Mouse (Mus musculus): ENCODE measurements around the gene Gstt4.
"Not testable (repeated sequence)": the region's sequence is repeated elsewhere in the genome, so short reads cannot be mapped to it uniquely, and the experiment has no call there.

The Gstt4 gene

DNA sequence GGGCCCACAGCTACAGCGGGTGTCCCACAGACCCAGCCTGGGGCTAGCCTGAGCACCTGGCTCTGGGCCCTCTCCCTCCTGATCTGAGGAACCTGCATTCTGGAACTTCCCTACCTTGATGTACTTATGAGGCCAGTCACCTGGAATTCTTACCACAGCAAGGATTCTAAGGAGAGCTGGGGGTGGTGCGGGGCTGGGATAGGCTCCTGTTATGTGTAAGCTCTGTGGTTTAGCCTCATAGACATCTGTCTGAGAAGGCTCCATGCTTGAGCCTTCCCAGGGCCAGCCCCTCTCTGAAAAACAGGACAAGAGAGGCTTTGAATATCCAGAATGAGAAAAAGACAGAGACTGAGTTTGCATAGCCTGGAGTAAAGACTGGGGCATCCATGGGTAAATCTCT is at the start of gene Gstt4:
TSS of gene Gstt4 (minus strand) at position 101 of the 400 bp plus-strand sequence.
- no peak for DNase-seq (ENCODE audit: low spot score)

- DNase-seq (ENCODE audit: low spot score) = no peak
Measured at GRCm38 (mm10) chr10:75861587-75861986, 39.2 kb upstream of the Gstt4 start.

DNA sequence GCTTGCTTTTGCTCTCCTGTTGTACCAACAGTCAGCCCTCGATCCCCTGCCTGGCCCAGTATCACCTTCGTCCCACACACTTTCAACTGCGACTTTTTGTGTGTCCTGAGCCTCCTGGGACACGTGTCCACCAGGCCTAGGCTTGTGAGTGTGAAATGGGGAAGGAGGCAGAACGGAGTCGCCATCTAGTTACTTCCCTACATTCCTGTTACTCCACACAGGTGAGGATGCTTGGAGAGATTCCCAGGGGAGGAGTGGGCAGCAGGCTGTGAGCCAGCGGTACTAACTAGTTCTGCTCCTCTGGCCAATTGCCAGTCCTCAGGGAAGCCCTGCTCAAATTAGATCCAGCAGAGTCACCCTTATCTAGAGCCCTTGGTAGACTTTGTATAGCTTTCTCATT is 38.4 kb upstream of the Gstt4 start:
- DNase-seq (ENCODE audit: low spot score) = no peak

- DNase-seq (ENCODE audit: low spot score) = peak; percentile 81
Measured at GRCm38 (mm10) chr10:75859786-75860470, 37.6 kb upstream of the Gstt4 start, which contains the start of gene Mif. TSS of gene Mif (minus strand) at chr10:75860240.

DNA sequence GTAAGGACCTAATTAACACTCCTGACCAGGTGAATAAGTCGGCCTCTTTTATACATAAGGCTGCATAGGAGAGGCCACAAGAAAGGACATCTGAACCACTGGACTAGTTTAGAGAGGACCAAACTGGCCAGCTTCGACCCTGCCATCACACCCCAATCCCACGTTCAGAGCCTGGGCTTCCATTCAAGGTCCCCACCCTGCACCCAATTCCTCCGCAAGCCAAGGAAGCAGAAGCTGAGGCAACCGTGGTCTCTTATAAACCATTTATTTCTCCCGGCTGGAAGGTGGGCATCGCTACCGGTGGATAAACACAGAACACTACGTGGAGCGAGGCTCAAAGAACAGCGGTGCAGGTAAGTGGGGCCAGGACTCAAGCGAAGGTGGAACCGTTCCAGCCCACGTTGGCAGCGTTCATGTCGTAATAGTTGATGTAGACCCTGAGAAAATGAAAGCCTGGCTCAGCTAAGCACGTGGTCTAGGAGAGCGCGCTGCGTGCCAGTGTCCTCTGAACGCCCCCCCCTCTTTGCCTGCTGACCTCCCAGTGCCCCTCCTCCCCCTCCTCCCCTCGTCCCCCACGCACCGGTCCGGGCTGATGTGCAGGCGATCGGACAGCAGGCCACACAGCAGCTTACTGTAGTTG is 36.9 kb upstream of the Gstt4 start:
- no peak for DNase-seq (ENCODE audit: low spot score)

- no peak for DNase-seq (ENCODE audit: low spot score)
Measured at GRCm38 (mm10) chr10:75857598-75857997, 35.3 kb upstream of the Gstt4 start.

DNA sequence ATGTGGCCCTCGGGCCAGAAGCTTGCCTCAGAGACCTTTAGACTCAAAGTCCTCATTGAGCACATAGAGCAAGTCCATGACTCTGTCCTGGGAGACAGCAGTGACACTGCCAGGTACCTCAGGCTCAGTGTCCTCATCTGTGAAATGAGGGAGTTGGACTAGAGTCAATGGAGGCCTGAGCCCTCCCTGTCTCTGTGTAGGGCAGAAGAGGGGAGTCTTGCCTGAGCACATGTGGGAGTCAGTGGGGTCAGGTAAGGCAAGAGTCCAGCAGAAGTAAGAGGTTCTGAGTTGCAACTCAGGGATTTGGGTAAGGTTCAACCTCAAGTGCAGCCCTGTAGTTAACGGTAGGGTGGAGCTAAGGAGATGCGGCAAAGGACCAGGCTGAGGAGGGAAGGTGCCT is 34.6 kb upstream of the Gstt4 start:
- DNase-seq (ENCODE audit: low spot score) = no peak

- DNase-seq (ENCODE audit: low spot score) = no peak
Measured at GRCm38 (mm10) chr10:75856155-75856907, 34.0 kb upstream of the Gstt4 start.

DNA sequence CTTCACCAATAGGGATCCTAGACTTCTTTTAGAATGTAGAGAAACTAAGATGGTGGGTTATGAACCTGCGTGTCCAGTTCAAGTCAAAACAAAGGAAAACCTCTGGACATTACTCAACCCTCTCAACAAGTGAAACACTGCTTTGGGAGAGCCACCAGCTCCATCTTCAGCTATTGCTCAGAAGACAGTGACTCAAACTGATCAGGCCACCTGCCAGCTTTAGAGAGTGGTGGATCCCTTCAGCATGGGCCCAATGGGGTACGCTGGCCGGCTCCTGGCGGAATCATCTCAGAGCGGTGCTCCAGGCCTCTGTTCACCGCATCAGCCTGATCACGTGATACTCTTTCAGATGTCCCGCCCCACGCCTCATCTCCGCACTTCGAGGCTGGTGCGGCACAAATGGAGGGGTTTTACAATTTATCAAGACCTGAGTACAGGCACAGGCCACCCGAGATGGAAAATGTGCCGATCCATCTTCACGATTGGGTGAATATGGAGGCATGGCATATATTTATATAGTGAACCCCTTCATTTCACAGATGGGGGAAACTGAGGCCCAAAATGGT is 33.2 kb upstream of the Gstt4 start:
- no peak for DNase-seq (ENCODE audit: low spot score)

DNA sequence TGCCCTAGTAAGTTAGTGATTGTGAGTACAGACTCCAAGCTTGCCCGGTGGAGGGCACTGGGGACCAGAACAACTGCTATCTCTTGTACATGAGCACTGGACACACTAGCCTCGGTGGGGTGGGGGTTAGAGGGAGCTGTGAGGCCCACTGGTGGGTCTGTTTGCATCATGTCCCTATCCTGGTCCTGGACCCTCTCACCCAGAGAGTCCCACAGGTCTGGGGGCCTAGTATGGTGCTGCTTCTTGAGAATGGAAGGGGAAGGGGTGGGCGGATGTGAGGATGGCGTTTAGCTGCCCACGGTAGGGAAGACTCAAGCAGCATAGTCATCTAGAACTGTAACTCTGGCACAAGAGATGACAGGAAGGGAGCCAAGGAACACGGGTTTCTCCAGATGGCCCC is 32.4 kb upstream of the Gstt4 start:
- no peak for DNase-seq (ENCODE audit: low spot score)

GRCm38 (mm10) chr10:75854096-75854495 is 31.8 kb upstream of the Gstt4 start:
- DNase-seq (ENCODE audit: low spot score) = no peak

- DNase-seq (ENCODE audit: low spot score) = peak; percentile 52
Measured at GRCm38 (mm10) chr10:75853452-75853851, 31.1 kb upstream of the Gstt4 start.

DNA sequence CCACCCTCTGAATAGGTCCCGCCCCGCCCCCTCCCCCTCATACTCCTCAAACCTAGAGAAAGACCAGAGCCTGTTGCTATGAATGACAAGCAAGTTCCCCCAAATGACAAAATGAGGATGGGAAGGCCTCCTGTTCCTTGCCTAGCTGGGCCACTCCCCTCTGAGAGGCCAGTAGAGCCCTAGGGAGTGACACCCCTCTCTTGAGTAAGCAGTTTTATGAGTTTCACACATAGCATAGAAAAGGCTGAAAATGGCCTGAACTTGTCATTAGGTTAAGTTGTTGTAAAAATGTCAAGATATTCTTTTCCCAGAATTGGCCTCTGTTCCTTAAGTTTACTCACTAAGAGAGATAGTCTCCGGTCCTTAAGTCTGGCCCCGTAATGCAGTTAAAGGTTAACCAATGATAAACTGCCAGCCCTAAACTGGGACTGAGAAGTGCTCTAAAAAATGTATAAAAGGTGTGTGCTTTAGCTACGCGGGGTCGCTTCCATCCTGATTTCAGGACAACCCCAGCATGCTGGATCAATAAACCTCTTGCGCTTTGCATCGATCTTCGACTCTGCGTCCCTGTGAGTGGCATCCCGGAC is 30.3 kb upstream of the Gstt4 start:
- DNase-seq (ENCODE audit: low spot score) = no peak

GRCm38 (mm10) chr10:75851681-75852080 is 29.3 kb upstream of the Gstt4 start:
- no peak for DNase-seq (ENCODE audit: low spot score)

DNA sequence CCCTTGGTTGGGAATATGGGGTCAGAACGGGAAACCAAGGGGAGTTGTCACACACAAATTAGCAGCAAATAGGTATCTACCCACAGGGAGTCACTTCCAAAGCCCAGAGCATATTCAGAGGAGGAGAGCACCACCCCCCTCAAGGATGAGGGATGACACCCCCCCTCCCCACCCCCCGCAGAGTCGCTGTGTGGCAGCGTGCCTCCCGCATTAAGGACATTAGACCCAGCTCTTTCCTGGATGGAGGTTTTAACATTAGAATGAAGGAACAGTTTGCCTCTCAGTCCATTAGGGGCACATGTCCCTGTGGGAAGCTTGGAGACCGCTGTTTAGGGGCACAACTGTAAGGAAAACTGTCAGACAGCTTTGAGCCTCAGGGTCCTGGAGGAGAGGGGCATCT is 28.7 kb upstream of the Gstt4 start:
- DNase-seq (ENCODE audit: low spot score) = no peak

DNA sequence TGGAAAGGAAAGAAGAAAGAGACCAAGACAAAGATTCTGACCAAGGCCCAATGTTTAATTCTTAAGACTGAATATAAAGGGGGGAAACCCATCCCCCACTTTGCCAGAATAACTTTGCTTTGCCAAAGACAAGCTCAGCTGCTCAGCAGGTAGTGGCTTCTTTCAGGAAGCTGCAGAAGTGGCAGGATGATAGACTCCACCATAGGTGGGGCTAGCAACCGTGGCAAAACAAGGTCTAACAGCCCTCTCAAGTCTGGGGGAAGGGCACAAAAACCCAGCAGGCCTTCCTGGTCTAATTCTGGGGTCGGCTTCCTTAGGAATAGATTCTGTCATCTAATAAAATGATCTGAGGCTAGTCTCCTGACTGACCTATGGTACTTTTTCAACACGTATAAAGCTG is 26.0 kb upstream of the Gstt4 start:
- DNase-seq (ENCODE audit: low spot score) = no peak

DNA sequence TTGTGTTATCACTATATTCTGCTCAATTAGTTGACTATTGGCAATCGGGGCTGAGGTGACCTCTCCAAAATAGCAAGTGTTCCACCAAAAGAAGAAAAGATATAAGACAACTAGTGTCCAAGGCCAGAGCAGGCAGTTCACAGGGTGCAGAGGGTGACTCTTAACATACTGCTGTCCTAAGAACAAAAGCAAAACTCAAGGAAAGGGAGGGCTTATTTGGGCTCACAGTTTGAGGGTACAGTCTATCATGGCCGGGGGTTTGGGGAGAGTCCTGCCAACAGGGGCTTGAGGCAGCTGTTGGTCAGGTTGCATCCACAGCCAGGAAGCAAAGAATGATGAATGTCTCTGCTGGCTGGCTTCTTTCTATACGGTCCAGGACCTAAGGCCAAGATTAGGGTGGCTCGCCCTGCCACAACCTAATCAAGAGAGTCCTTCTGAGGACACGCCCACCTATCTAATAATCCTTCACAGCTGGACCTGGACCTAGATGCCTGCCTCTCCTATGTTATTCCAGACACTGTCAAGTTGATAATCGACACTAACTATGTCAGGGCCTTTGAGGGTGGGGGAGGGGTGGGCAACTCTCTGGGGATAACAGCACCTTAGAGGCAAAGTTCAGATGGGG is 23.1 kb upstream of the Gstt4 start:
- no peak for DNase-seq (ENCODE audit: low spot score)

GRCm38 (mm10) chr10:75844800-75845199 is 22.5 kb upstream of the Gstt4 start:
- DNase-seq (ENCODE audit: low spot score) = no peak

- DNase-seq (ENCODE audit: low spot score) = not testable (repeated sequence)
Measured at GRCm38 (mm10) chr10:75843898-75844297, 21.6 kb upstream of the Gstt4 start.

- no peak for DNase-seq (ENCODE audit: low spot score)
Measured at GRCm38 (mm10) chr10:75839092-75839491, 16.7 kb upstream of the Gstt4 start.

DNA sequence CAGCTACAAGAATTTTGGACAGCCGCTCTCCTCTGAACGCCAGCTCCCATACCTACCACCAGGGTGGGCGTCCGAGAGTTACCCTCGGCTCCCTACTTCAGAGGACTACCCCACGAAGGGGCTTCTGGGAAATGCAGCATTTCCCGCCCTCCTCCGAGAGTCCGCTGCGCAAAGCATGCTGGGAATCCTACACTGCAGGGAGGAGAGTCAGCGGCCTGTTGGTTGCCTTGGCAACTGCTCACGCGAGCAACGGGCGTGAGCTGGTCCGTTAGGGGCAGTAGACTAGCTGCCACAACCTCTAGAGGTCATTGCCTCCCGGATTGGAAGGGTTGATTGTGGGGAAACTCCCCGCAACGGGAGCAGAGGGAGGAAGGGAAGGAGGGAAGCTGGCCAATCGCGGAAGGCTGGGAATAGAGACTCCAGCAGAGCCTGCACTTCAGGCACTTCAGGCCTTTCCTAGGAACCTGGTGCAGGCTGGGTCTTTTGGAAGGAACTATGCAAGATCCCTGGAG is 15.0 kb upstream of the Gstt4 start, which contains the start of gene Gstt2:
TSS of gene Gstt2 (minus strand) at position 177 of the 512 bp plus-strand sequence.
- DNase-seq (ENCODE audit: low spot score) = peak; percentile 96
